Mouse (Mus musculus): ENCODE data around the gene Tekt3. TPM values are rescaled to one million over a fixed set of nuclear protein-coding genes. Genes with fewer than 3 reads are reported as not detected.

Gene Tekt3
- polyA plus RNA-seq, 1 experiment from 2014 or later = not detected

GRCm38 (mm10) chr11:63136836-63137416 is 75.5 kb downstream of the Tekt3 start:
- peaks cover 20% of the 10 kb centered on the region for H3K4me1 ChIP-seq
- ATAC-seq (ENCODE audit: insufficient read depth, low FRiP score, low read depth) = no peak
- WGBS = 80% methylated on average over 4 of the region's 4 CpGs
- H3K36me3 ChIP-seq = no peaks in the 10 kb centered on the region
- H3K4me2 ChIP-seq = no peak overlapping the region
- no peak overlapping the region for H3K9ac ChIP-seq
- H3K9me3 ChIP-seq = no peaks in the 10 kb centered on the region
- H3K27ac ChIP-seq = no peak overlapping the region
- H3K27me3 ChIP-seq (replicated peaks) = peaks cover 28% of the 10 kb centered on the region
- no peak overlapping the region for H3K4me3 ChIP-seq (replicated peaks)

GRCm38 (mm10) chr11:63138739-63139138 is 77.3 kb downstream of the Tekt3 start:
- 45% methylated on average over 3 of the region's 3 CpGs for WGBS
- no peaks in the 10 kb centered on the region for H3K9me3 ChIP-seq
- peaks cover 20% of the 10 kb centered on the region for H3K4me1 ChIP-seq
- no peak overlapping the region for H3K4me3 ChIP-seq (replicated peaks)
- H3K9ac ChIP-seq = no peak overlapping the region
- H3K27ac ChIP-seq = no peak overlapping the region
- H3K36me3 ChIP-seq = no peaks in the 10 kb centered on the region
- H3K4me2 ChIP-seq = no peak overlapping the region
- H3K27me3 ChIP-seq (replicated peaks) = peaks cover 12% of the 10 kb centered on the region
- ATAC-seq (ENCODE audit: insufficient read depth, low FRiP score, low read depth) = no peak

DNA sequence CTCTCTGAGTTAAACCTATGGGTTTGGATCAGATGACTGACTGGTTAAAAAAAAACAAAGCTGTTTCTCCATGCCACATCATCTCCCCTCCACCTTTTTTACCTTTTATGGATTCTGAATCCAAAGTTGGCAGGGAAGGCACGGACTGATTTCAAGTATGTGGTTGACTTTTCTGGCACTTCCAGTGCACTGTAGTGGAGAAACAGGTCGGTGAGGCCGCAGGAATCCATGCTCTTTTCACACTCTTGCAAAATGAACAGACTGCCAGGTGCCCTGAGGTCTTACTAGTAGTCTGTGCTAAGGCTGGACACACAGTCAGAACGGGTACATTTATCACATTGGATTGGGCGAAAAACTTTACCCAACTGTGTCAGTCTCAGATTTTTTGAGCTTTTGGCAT is 80.9 kb downstream of the Tekt3 start:
- H3K9ac ChIP-seq = no peak overlapping the region
- H3K4me3 ChIP-seq (replicated peaks) = no peak overlapping the region
- no peaks in the 10 kb centered on the region for H3K36me3 ChIP-seq
- H3K4me2 ChIP-seq = no peak overlapping the region
- ATAC-seq (ENCODE audit: insufficient read depth, low FRiP score, low read depth) = no peak
- WGBS = 85% methylated on average over 5 of the region's 5 CpGs
- H3K9me3 ChIP-seq = no peaks in the 10 kb centered on the region
- no peaks in the 10 kb centered on the region for H3K4me1 ChIP-seq
- no peak overlapping the region for H3K27ac ChIP-seq
- no peaks in the 10 kb centered on the region for H3K27me3 ChIP-seq (replicated peaks)

DNA sequence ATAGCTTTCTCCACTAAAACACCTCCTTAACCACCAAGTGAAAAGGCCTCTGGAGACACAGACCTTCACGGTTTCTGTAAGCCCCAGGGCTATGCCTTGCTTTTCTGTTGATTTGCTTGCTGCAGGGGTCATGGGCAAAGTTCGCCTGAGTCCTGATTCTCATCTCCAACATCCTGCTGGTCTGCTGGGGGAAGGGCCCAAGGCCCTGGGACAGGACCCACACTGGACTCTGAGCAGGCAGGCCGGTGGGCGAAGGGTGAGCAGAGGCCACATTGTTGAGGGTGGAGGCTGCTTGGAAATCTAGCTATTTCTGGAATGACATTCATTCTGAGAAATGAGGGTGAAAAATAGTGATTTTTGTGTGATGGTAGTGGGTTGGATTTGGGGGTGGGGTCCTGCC is 81.4 kb downstream of the Tekt3 start:
- H3K9me3 ChIP-seq = no peaks in the 10 kb centered on the region
- no peak overlapping the region for H3K4me3 ChIP-seq (replicated peaks)
- no peaks in the 10 kb centered on the region for H3K4me1 ChIP-seq
- no peak overlapping the region for H3K9ac ChIP-seq
- 75% methylated on average over 4 of the region's 4 CpGs for WGBS
- H3K4me2 ChIP-seq = no peak overlapping the region
- no peaks in the 10 kb centered on the region for H3K27me3 ChIP-seq (replicated peaks)
- H3K27ac ChIP-seq = no peak overlapping the region
- no peaks in the 10 kb centered on the region for H3K36me3 ChIP-seq
- ATAC-seq (ENCODE audit: insufficient read depth, low FRiP score, low read depth) = no peak

DNA sequence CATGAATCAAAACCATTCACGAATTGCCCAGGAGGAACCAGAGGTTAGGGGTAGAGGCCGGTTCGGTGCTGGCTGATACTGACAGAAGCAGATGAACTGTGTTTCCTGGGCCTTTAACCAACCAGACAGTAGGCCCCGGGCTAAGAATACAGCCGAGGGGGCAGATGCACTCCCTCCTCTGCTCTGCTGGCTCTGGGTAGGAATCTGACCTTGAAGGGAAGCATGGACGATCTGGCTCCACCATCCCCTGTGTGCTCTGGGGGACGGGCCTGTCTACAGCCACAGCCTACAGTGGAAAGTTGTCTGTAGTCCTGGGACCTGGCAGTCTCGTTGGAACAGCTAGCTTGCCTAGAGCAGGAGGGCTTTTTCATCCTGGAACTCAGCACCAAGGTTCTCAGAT is 82.0 kb downstream of the Tekt3 start:
- Histone ChIP-seq H3K36me3 (no peaks in the 10 kb centered on the region), H3K9ac (no peak overlapping the region), H3K9me3 (no peaks in the 10 kb centered on the region), H3K4me3 (replicated peaks) (no peak overlapping the region), H3K27ac (no peak overlapping the region), H3K4me2 (no peak overlapping the region), H3K27me3 (replicated peaks) (no peaks in the 10 kb centered on the region), H3K4me1 (no peaks in the 10 kb centered on the region)
- 76% methylated on average over 8 of the region's 8 CpGs for WGBS
- no peak for ATAC-seq (ENCODE audit: insufficient read depth, low FRiP score, low read depth)

Other genes starting within 250 kb of the Tekt3 start
- 13.8 and 15.6 TPM in 2 replicates for gene Trim16, start 241.4 kb upstream of the Tekt3 start, polyA plus RNA-seq (2015; fragmentation: Nextera tagmentation; extraction: Ambion mirVana)
- 0.33 and 0.41 TPM in 2 replicates for gene Fbxw10, start 214.6 kb upstream of the Tekt3 start, polyA plus RNA-seq (2015; fragmentation: Nextera tagmentation; extraction: Ambion mirVana)
- 76.7 and 80.1 TPM in 2 replicates for gene Tvp23b, start 182.2 kb upstream of the Tekt3 start, polyA plus RNA-seq (2015; fragmentation: Nextera tagmentation; extraction: Ambion mirVana)
- 0.19 and 0.26 TPM in 2 replicates for gene Cdrt4, start 110.5 kb upstream of the Tekt3 start, polyA plus RNA-seq (2015; fragmentation: Nextera tagmentation; extraction: Ambion mirVana)
- 148 and 165 TPM in 2 replicates for gene Pmp22, start 67.3 kb downstream of the Tekt3 start, polyA plus RNA-seq (2015; fragmentation: Nextera tagmentation; extraction: Ambion mirVana)